Mouse (Mus musculus): ENCODE measurements around the gene Zfp574.

Zfp574 gene

DNA sequence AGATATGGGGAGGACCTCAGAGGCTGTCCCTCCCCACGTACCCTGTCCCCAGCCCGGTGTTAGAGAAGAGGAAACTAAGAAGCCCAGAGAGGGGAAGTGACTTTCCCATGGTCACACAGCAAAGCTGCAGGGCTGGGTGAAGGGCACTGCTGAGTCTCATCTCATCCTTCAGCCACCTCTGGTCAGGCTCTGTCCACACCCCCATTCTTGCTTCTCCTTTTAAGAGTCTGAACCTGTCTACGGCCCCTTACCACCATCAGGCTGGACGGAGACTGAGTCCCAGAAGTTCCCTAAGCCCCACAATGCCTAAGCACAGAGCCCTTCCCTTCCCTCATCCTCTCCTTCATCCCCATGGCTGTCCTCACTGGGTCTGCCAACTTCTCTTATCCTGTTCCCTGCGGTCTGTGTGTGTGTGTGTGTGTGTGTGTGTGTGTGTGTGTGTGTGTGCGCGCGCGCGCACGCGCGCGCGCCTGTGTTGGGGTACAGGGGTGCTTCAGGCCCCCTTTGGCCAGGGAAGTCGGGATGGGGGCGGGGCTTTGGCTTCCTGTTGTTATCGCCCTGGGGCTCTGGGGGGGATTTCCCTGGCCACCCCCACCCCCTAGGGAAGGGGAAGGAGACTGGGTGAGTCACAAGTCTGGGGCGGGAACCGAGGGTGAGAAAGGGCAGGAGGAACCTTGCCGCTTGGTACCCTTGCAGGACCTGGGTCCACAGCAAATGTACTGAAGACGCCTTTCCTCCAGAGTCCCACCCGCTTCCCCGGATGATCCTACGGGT lies 47.9 kb downstream of the Zfp574 start:
- DNase-seq: no peak

DNA sequence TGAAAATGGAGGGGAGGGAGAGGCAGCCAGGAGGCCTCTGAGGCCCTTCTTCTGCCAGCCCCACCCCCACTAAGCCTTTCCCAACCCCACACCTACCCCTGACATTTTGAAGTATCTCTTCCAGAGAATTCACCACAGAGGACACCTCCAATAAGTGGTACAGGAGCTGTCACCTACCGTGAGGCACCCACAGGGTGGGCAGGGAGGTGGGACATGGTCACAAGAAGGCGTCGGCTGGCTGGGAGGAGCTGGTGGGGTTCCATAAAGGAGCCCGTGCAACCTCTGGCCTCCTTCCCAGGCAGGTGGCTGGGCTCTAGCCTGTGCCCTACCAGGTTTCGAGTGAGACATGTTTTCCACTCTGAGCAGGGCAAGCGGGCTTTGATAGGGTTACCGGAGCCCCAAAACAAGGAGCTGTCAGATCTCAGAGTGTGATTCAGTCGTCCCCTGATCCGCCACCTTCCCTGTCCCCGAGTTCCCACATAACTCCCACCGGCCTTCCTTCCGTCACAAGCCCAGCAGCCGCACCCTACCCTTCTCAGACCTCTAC lies 48.9 kb downstream of the Zfp574 start:
- DNase-seq: no peak

- DNase-seq: no peak
These were observed 53.4 kb downstream of the Zfp574 start for GRCm38 (mm10) chr7:25125716-25126281.

DNA sequence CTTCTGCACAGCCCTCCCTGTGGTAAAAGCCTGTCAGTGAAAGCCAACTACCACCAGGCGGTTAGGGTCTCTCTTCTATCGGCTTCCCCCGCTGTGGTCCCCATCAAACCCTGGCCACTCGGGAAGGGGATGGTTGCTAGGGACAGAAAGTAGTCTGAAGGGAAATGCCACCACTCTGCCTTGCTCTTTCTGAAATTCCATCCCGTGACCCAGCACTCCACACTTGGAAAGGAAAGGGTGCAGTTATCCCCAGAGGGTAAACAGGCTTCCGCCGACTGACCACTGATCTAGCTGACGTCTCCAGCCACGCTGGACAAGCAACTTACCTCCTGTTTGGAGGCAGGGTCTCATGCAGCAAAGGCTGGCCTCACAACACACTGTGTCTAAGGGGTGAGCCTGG lies 55.6 kb downstream of the Zfp574 start:
- DNase-seq: no peak

DNA sequence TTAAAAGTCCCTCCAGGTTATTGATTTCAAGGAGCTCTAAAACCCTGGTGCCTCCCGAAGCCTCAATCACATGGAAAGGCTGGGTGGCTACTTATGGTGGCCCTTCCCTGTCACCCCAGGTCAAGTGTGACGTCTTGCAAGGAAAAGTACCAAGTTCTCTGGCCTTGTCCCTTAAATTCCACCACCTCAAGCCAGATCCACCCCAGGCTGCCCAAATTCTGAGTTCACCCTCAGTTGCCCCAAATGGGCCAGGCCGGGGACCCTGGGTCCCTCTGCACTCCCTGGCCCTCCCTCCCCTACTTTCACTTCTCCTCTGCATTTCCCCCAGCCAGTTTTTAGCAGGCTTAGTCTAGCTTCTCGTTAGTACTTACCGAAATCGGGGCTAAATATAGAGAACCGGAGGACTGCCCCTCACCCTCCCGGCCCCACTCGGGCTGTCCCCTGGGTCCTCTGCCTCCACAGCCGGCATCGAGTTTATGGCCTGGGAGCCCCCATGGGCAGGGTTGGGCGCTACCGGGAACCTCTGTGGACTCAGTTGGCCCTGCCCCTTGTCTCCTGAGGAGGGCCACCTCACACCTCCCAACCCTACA lies 57.1 kb downstream of the Zfp574 start:
- DNase-seq: no peak

DNA sequence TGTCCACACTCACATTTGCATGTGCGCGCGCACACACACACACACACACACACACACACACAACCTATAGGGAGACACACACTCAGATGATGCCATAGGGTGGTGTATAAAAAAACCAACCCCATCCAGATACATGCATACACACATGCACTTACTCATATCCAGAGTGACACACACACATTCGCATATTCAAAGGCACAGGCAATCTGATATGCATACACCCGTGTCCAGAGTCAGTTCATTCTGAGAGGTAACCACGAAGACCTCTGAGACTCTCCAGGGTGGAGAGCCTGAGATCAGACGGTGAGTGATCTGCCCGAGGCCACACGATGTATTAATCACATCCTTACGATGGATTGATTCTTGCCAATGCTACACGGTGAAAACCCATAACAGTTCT lies 58.2 kb downstream of the Zfp574 start:
- DNase-seq: no peak

GRCm38 (mm10) chr7:25131247-25131646 lies 58.9 kb downstream of the Zfp574 start:
- DNase-seq: no peak

GRCm38 (mm10) chr7:25132318-25132960 lies 60.1 kb downstream of the Zfp574 start:
- DNase-seq: no peak
